Mouse (Mus musculus): ENCODE data around the gene Gm20604. TPM values are rescaled to one million over a fixed set of nuclear protein-coding genes. Genes with fewer than 3 reads are reported as not detected.

Gm20604 gene
- total RNA-seq, 2 experiments from 2014 or later, result 6.9 to 7.1 TPM

Other genes with a start within 250 kb of the Gm20604 start
- gene Chga, start 203.7 kb downstream of the Gm20604 start, total RNA-seq (2021), result 1,000 to 10,000 TPM; 1,913 to 1,920 TPM
- 10 to 100 TPM; 46.6 to 57.7 TPM for gene Itpk1, start 53.7 kb downstream of the Gm20604 start, total RNA-seq (2021)
- 10 to 100 TPM; 10.1 to 12.2 TPM for gene Moap1, start 15.0 kb downstream of the Gm20604 start, total RNA-seq (2021)
- 1 to 10 TPM; 4.5 to 4.8 TPM for gene Tmem251, start 14.9 kb downstream of the Gm20604 start, total RNA-seq (2021)
- not detected for gene Gm28051, start 907 bp downstream of the Gm20604 start, total RNA-seq (2021)
- gene Gon7, start 869 bp downstream of the Gm20604 start, total RNA-seq (2021), result 10 to 100 TPM; 11.9 to 16.8 TPM
- 10 to 100 TPM; 48.8 to 49.9 TPM for gene Ubr7, start 705 bp downstream of the Gm20604 start, total RNA-seq (2021)
- gene Btbd7, start 119.8 kb upstream of the Gm20604 start, total RNA-seq (2021), result 10 to 100 TPM; 52.5 to 54.0 TPM
- not detected for gene Cox8c, start 140.6 kb upstream of the Gm20604 start, total RNA-seq (2021)
- 1 to 10 TPM; 8.2 to 8.7 TPM for gene Unc79, start 190.2 kb upstream of the Gm20604 start, total RNA-seq (2021)

Data from adrenal gland, postnatal 4 days (tissue).